Mouse (Mus musculus): ENCODE measurements around the gene Klra10. TPM values are rescaled to one million over a fixed set of nuclear protein-coding genes. Genes with fewer than 3 reads are reported as not detected.
"Not testable (repeated sequence)": the region's sequence is repeated elsewhere in the genome, so short reads cannot be mapped to it uniquely, and the experiment has no call there.

Klra10 gene
- polyA plus RNA-seq (2012; ENCODE audit: insufficient read depth, insufficient read length, missing spikeins): not detected in 2 replicates

- not testable (repeated sequence) for H3K27ac ChIP-seq (ENCODE audit: insufficient read depth, low read depth, low read length); H3K4me3 ChIP-seq (ENCODE audit: insufficient read depth, low read length); H3K4me1 ChIP-seq (ENCODE audit: control insufficient read depth, insufficient read depth, low read length)
Measured at GRCm38 (mm10) chr6:130281828-130282227, at the start of gene Klra10. TSS of gene Klra10 (minus strand) at chr6:130281928.

GRCm38 (mm10) chr6:130287984-130288649 lies 6.4 kb upstream of the Klra10 start:
- H3K4me1 ChIP-seq (ENCODE audit: control insufficient read depth, insufficient read depth, low read length): peaks cover 4% of the 10 kb centered on the region
- peak overlapping the region; percentile 40; the same call in 1 of the 2 replicates for H3K27ac ChIP-seq (ENCODE audit: insufficient read depth, low read depth, low read length)
- no peak for TF ChIP-seq CTCF (IDR thresholded peaks at IDR 0.05; ENCODE audit: low read depth, low read length)
- no peak for TF ChIP-seq POLR2A (IDR thresholded peaks at IDR 0.05; ENCODE audit: borderline replicate concordance, low read depth, low read length)
- no peak overlapping the region for H3K4me3 ChIP-seq (ENCODE audit: insufficient read depth, low read length)

GRCm38 (mm10) chr6:130255326-130255725 lies 26.4 kb downstream of the Klra10 start:
- Histone ChIP-seq H3K4me1 (ENCODE audit: control insufficient read depth, insufficient read depth, low read length) (no peaks in the 10 kb centered on the region), H3K27ac (ENCODE audit: insufficient read depth, low read depth, low read length) (no peak overlapping the region), H3K4me3 (ENCODE audit: insufficient read depth, low read length) (no peak overlapping the region)
- TF ChIP-seq CTCF (IDR thresholded peaks at IDR 0.05; ENCODE audit: low read depth, low read length) (no peak), POLR2A (IDR thresholded peaks at IDR 0.05; ENCODE audit: borderline replicate concordance, low read depth, low read length) (no peak)

DNA sequence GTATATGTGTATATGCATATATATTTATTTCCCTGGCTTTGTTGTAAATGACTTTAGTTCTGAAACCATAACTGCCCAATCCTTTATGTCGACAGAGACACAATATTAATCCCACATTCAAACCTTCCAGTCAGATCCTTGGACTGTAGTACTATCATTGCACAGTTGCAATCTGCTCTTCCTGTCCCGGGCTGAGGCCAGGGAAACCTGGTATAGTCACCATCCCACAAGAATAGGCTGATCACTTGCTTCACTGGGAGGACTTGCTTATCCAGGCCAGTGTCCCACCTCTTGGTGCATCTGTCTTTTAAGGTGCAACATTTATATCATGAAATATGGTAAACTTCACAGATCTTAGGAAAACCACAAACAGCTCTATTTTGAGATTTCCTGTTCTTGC lies 44.2 kb downstream of the Klra10 start:
- H3K4me3 ChIP-seq (ENCODE audit: insufficient read depth, low read length): no peak overlapping the region
- no peak for TF ChIP-seq CTCF (IDR thresholded peaks at IDR 0.05; ENCODE audit: low read depth, low read length)
- no peak for TF ChIP-seq POLR2A (IDR thresholded peaks at IDR 0.05; ENCODE audit: borderline replicate concordance, low read depth, low read length)
- no peak overlapping the region for H3K27ac ChIP-seq (ENCODE audit: insufficient read depth, low read depth, low read length)
- peaks cover 2% of the 10 kb centered on the region; the same call in 1 of the 2 replicates for H3K4me1 ChIP-seq (ENCODE audit: control insufficient read depth, insufficient read depth, low read length)

- Histone ChIP-seq H3K27ac (ENCODE audit: insufficient read depth, low read depth, low read length) (no peak overlapping the region), H3K4me3 (ENCODE audit: insufficient read depth, low read length) (no peak overlapping the region), H3K4me1 (ENCODE audit: control insufficient read depth, insufficient read depth, low read length) (peaks cover 2% of the 10 kb centered on the region; the same call in 1 of the 2 replicates)
- TF ChIP-seq CTCF (IDR thresholded peaks at IDR 0.05; ENCODE audit: low read depth, low read length): no peak
- TF ChIP-seq POLR2A (IDR thresholded peaks at IDR 0.05; ENCODE audit: borderline replicate concordance, low read depth, low read length): no peak
Measured at GRCm38 (mm10) chr6:130236635-130237034, 45.1 kb downstream of the Klra10 start.

- H3K27ac ChIP-seq (ENCODE audit: insufficient read depth, low read depth, low read length): no peak within 1 kb of the TSS
Measured at GRCm38 (mm10) chr6:130233222-130233621, 48.5 kb downstream of the Klra10 start, which contains the start of gene Klra7. TSS of gene Klra7 (minus strand) at chr6:130233322.

More at GRCm38 (mm10) chr6:130233222-130233621, 48.5 kb downstream of the Klra10 start, which contains the start of gene Klra7:
- no peak for TF ChIP-seq POLR2A (IDR thresholded peaks at IDR 0.05; ENCODE audit: borderline replicate concordance, low read depth, low read length)
- TF ChIP-seq CTCF (IDR thresholded peaks at IDR 0.05; ENCODE audit: low read depth, low read length): no peak
- no peak within 1 kb of the TSS for H3K4me3 ChIP-seq (ENCODE audit: insufficient read depth, low read length)
- peaks cover 2% of the 10 kb centered on the region; the same call in 1 of the 2 replicates for H3K4me1 ChIP-seq (ENCODE audit: control insufficient read depth, insufficient read depth, low read length)

Other genes with a start within 250 kb of the Klra10 start
- gene Klra4, start 214.7 kb downstream of the Klra10 start, polyA plus RNA-seq (2012; ENCODE audit: insufficient read depth, insufficient read length, missing spikeins): not detected in 2 replicates
- not detected in 2 replicates for gene Klra8, start 152.0 kb downstream of the Klra10 start, polyA plus RNA-seq (2012; ENCODE audit: insufficient read depth, insufficient read length, missing spikeins)
- gene Klra9, start 88.8 kb downstream of the Klra10 start, polyA plus RNA-seq (2012; ENCODE audit: insufficient read depth, insufficient read length, missing spikeins): not detected in 2 replicates
- gene Klra7, start 48.6 kb downstream of the Klra10 start, polyA plus RNA-seq (2012; ENCODE audit: insufficient read depth, insufficient read length, missing spikeins): not detected in 2 replicates
- 0.56 and 2.7 TPM in 2 replicates for gene Klra3, start 55.6 kb upstream of the Klra10 start, polyA plus RNA-seq (2012; ENCODE audit: insufficient read depth, insufficient read length, missing spikeins)
- not detected in 2 replicates for gene Klra1, start 104.9 kb upstream of the Klra10 start, polyA plus RNA-seq (2012; ENCODE audit: insufficient read depth, insufficient read length, missing spikeins)

Data from bone marrow macrophage, adult 2 months (primary cell).